Mouse (Mus musculus) layer of hippocampus, adult 18-20 months (tissue): ENCODE data around the gene Ppp1r14d. TPM values are rescaled to one million over a fixed set of nuclear protein-coding genes. Genes with fewer than 3 reads are reported as not detected.

Source experiments
- DNase-seq, 2 experiments: peaks; one replicate each; pipeline ENCODE4 v3.0.0; 2022; ENCODE audit warnings: low spot score in 2 of 2
- long read RNA-seq: library from polyadenylated mRNA; stranded (forward); transcript quantifications from one replicate; pipeline ENCODE4 v2.0.0, GENCODE M21; 2021
- total RNA-seq, 2 experiments: library from RNA; stranded (reverse); gene quantifications; 2 replicates each; pipeline ENCODE4 v1.2.3; 2021

The Ppp1r14d gene
- total RNA-seq, result not detected
- long read RNA-seq, result 0 reads

- DNase-seq, result no peak
These were observed at the start of gene Ppp1r14d for GRCm38 (mm10) chr2:119229775-119230704. Gene Ppp1r14d, minus strand, starts transcription at chr2:119229906.

DNA sequence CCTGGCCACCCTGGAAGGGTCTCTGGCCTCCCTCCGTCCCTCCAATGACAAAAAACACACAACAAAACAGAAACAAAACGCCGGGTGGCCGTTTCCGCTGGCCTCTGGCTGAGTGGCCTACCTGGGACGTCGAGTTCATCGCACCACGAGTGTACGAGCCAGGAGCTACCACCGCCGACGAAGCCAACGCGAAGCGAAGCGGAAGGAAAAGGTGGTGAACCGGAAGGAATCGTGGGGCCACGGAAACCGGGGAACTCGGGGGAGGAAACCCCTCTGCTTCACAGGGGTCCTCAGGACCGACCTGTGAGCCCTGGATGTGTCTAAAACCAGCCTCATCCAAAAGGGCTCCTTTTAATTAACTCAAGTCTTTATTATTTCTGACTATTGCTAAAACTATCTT is 48.1 kb upstream of the Ppp1r14d start:
- DNase-seq, result no peak

DNA sequence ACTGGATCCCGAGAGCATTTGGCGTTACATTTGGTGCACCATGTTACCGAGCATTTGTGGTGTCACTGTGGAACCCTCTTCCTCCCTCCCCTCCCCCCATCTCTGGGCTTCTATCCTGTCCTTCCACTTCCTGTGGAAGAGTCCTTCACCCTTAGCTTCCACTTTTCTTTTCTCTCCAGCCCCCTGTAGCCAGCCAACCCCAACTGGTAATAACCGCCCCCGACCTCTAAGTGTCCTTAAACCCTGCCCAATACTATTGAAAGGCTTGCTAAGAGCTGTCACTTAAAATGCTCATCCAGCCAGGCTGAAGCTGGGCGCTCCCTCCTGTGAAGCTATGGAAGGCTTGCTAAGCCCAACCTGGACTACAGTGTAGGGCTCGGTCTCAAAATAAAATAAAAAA is 47.2 kb upstream of the Ppp1r14d start:
- no peak for DNase-seq

DNA sequence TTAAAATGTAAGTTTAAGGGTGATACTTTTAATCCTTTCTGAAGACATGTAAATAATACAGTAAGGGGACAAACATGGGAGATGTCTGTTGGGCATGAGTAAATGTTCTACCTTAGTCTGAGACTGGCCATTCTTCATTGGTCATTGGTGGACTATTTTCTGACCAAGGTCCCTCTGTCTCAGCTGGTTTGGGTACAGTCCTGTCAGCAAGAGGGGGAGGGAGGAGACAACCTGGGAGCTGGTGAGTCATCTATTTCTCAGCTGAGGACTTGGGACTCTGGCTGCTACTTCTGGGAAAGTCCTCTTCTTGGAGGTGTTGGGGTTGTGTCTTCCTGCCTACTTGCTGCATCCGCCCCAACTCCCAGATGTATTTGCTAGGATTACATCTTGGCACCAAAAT is 44.4 kb upstream of the Ppp1r14d start:
- no peak for DNase-seq

- peak; percentile 34 to 40 for DNase-seq
These were observed 41.1 kb upstream of the Ppp1r14d start, which contains the start of gene Rhov for GRCm38 (mm10) chr2:119270643-119271331. Gene Rhov, minus strand, starts transcription at chr2:119271272.

DNA sequence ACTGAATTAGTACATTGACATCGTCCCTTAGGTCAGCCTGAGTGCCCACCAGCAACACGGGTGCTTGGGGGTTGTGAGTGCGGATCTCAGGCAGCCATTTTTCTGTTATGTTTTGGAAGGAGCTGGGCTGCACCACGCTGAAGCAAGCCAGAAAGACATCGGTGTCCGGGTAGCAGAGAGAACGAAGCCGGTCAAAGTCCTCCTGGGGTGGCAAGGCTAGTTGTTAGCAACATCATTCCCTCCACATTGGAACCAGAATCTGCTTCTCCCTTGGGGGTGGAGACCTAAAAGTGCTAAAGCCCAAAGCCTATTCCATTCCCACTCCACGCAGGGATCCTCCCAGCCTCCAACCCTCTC is 40.6 kb upstream of the Ppp1r14d start:
- DNase-seq, result no peak

- no peak for DNase-seq
These were observed 34.1 kb upstream of the Ppp1r14d start for GRCm38 (mm10) chr2:119263813-119264212.

GRCm38 (mm10) chr2:119262978-119263377 is 33.3 kb upstream of the Ppp1r14d start:
- DNase-seq, result no peak

- DNase-seq, result no peak
These were observed 31.6 kb upstream of the Ppp1r14d start for GRCm38 (mm10) chr2:119261326-119261725.

DNA sequence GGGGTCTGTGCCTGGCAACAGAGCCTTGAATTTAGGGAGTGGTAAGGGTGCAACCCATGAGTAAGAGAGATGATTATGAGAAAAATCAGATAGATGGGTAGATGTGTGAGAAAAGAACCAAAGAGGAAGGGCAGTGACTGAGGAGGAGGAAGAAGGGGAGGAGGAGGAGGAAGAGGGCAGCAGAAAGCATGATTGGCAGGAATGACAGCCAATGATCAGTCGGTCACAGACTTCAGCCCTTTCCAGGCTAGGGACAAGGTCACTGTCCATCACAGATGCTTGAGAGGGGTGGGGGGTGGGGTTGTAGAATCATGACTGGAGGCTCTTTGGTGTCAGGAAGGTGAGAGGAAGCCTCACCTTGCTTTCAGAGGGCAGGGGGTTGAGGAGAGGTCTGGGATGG is 30.8 kb upstream of the Ppp1r14d start:
- DNase-seq, result no peak

GRCm38 (mm10) chr2:119254976-119255375 is 25.3 kb upstream of the Ppp1r14d start:
- no peak for DNase-seq

- DNase-seq, result peak; percentile 64 to 86
These were observed 21.2 kb upstream of the Ppp1r14d start for GRCm38 (mm10) chr2:119250826-119251478.

GRCm38 (mm10) chr2:119250377-119250776 is 20.7 kb upstream of the Ppp1r14d start:
- no peak for DNase-seq

- DNase-seq, result no peak
These were observed 19.9 kb upstream of the Ppp1r14d start for GRCm38 (mm10) chr2:119249592-119250061.

GRCm38 (mm10) chr2:119247904-119248303 is 18.2 kb upstream of the Ppp1r14d start:
- no peak for DNase-seq

DNA sequence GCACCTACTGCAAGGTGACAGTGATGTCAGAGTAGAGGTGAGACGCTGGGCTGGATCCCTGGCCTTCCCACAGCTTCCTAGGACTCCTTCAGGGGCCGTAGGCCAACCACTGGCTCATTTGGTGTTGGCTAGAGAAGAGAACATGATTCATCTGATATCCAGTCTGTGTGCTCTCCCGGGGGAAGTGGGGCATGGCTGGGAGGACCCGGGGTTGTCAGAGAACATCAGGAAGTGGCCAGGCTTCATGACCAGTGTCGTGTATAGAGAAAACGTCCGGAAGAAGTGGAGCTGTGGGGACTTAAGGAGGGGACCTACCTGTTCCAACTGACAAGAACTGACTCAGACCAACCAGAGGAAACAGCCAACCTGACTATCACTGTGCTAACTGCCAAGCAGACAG is 15.5 kb upstream of the Ppp1r14d start:
- no peak for DNase-seq

DNA sequence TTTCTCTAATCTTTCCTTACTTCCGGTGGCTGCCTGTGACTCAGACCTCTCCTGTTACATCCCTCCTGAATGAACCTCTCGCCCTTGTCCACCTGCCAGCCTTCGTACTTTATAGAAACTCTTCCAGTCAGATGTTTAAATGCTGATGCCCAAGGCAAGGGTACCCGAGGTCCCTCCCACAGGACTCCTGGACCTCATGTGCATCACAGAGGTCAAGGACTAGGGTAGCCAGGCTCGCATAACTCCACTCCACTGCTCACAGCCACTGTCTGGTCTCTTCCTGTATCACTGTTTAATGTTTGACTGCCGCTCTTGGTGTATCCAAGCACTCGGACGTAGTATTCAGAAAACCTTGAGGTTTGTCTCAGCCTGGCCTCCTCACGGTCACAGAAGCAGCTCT is 12.8 kb upstream of the Ppp1r14d start:
- DNase-seq, result no peak

DNA sequence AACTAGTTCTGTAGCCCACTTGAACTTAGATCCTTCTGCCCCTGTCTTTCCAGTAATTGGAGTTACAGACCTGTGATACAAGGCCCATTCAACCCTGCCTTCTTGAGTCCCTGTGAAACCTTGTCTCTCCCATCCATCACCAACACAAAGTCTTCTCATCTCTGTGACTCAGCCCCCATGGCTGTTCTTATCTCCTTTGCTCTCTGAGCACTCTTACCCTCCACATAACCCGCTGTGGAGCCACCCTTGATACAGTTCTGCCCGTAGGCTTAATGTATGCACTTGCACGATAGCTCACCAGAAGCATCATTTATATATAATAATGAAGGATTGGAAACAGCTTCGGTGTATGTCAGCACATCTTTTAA is 11.1 kb upstream of the Ppp1r14d start:
- DNase-seq, result no peak

GRCm38 (mm10) chr2:119240075-119240818 is 10.5 kb upstream of the Ppp1r14d start:
- DNase-seq, result peak in 1 of 2 experiments; percentile 22

DNA sequence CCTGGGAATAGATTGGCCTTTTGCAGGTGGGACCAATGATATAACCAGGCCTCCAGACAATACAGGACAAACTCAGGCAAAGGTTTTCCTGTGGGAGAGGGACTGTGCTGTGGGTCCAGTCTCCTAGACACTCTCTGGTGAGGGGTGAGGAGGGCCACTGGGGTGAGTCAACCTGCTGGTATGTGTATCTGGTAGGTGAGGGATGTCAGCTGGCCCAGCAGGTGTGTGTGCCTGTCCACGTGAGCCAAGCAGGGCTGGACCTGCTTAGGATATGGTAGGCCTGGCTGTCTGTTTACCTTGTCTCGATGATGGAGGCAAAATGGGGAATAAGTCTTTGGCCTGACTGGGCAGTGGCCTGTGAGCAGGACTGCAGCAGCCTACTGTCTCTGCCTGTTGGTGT is 9.0 kb upstream of the Ppp1r14d start:
- DNase-seq, result no peak

DNA sequence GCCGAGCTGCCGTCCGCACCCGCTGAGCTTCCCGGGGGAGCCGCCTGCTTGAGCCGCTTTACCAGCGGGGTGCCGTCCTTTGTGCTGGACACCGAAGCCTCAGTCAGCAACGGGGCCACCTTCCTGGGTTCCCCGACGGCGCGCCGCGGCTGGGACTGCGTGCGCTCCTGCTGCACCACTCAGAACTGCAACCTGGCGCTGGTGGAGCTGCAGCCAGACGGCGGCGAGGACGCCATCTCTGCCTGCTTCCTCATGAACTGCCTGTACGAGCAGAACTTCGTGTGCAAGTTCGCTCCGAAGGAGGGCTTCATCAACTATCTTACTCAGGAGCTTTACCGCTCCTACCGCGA is 8.1 kb upstream of the Ppp1r14d start:
- peak in 1 of 2 experiments; percentile 22 for DNase-seq
